Mouse (Mus musculus): ENCODE measurements around the gene Scgb2b20. TPM values are rescaled to one million over a fixed set of nuclear protein-coding genes. Genes with fewer than 3 reads are reported as not detected.
"Not testable (repeated sequence)": the region's sequence is repeated elsewhere in the genome, so short reads cannot be mapped to it uniquely, and the experiment has no call there.

Scgb2b20 gene
- not detected in 2 replicates for polyA plus RNA-seq (2012; rRNA removed)

- H3K4me3 ChIP-seq (replicated peaks; ENCODE audit: extremely low read depth, low read depth, low read length); H3K4me1 ChIP-seq (ENCODE audit: control insufficient read depth, insufficient read depth, low read length); DNase-seq: not testable (repeated sequence)
- 76% methylated on average over 2 of the region's 2 CpGs for WGBS
Measured at GRCm38 (mm10) chr7:33366222-33366621, at the start of gene Scgb2b20. Gene Scgb2b20, minus strand, starts transcription at chr7:33366322.

- not testable (repeated sequence) for DNase-seq; H3K4me3 ChIP-seq (replicated peaks; ENCODE audit: extremely low read depth, low read depth, low read length); H3K4me1 ChIP-seq (ENCODE audit: control insufficient read depth, insufficient read depth, low read length)
- WGBS = 26% methylated on average over 1 of the region's 1 CpGs
Measured at GRCm38 (mm10) chr7:33409681-33410080, 43.6 kb upstream of the Scgb2b20 start.

- WGBS = 80% methylated on average over 1 of the region's 1 CpGs
- DNase-seq = no peak
- TF ChIP-seq CTCF (IDR thresholded peaks at IDR 0.05; ENCODE audit: insufficient read depth, low read length) (no peak), POLR2A (IDR thresholded peaks at IDR 0.05; ENCODE audit: borderline replicate concordance, extremely low read depth, low read depth, low read length) (no peak)
- H3K4me1 ChIP-seq (ENCODE audit: control insufficient read depth, insufficient read depth, low read length) = no peaks in the 10 kb centered on the region
- H3K4me3 ChIP-seq (replicated peaks; ENCODE audit: extremely low read depth, low read depth, low read length) = no peak overlapping the region
Measured at GRCm38 (mm10) chr7:33401650-33402049, 35.5 kb upstream of the Scgb2b20 start.

GRCm38 (mm10) chr7:33399749-33400148 lies 33.6 kb upstream of the Scgb2b20 start:
- H3K4me3 ChIP-seq (replicated peaks; ENCODE audit: extremely low read depth, low read depth, low read length); DNase-seq: not testable (repeated sequence)

GRCm38 (mm10) chr7:33372934-33373333 lies 6.8 kb upstream of the Scgb2b20 start, which contains the start of gene Scgb1b20:
Gene Scgb1b20, plus strand, starts transcription at chr7:33373234.
- H3K4me1 ChIP-seq (ENCODE audit: control insufficient read depth, insufficient read depth, low read length); H3K4me3 ChIP-seq (replicated peaks; ENCODE audit: extremely low read depth, low read depth, low read length); DNase-seq: not testable (repeated sequence)
- 70% methylated on average over 4 of the region's 4 CpGs for WGBS

More at GRCm38 (mm10) chr7:33399749-33400148, 33.6 kb upstream of the Scgb2b20 start:
- not testable (repeated sequence) for H3K4me1 ChIP-seq (ENCODE audit: control insufficient read depth, insufficient read depth, low read length)

Other genes with a start within 250 kb of the Scgb2b20 start
- gene Scgb2b18, start 192.5 kb downstream of the Scgb2b20 start, polyA plus RNA-seq (2012; rRNA removed) = not detected in 2 replicates
- not detected in 2 replicates for gene Scgb1b18, start 180.8 kb downstream of the Scgb2b20 start, polyA plus RNA-seq (2012; rRNA removed)
- not detected in 2 replicates for gene Scgb2b19, start 86.0 kb downstream of the Scgb2b20 start, polyA plus RNA-seq (2012; rRNA removed)
- not detected in 2 replicates for gene Scgb1b19, start 79.0 kb downstream of the Scgb2b20 start, polyA plus RNA-seq (2012; rRNA removed)
- gene Scgb1b20, start 6.9 kb upstream of the Scgb2b20 start, polyA plus RNA-seq (2012; rRNA removed) = not detected in 2 replicates
- not detected in 2 replicates for gene Scgb2b21, start 154.1 kb upstream of the Scgb2b20 start, polyA plus RNA-seq (2012; rRNA removed)